Mouse (Mus musculus): ENCODE results near the gene Ripor2. TPM values are rescaled to one million over a fixed set of nuclear protein-coding genes. Genes with fewer than 3 reads are reported as not detected.

Ripor2 gene
- polyA plus RNA-seq, 1 experiment, result 46.4 TPM

- no peaks in the 10 kb centered on the region for H3K27me3 ChIP-seq (ENCODE audit: control insufficient read depth, insufficient read depth, low read length)
- 89% methylated on average over 8 of the region's 8 CpGs for WGBS
- H3K4me1 ChIP-seq (ENCODE audit: control insufficient read depth, insufficient read depth, insufficient read length), result no peaks in the 10 kb centered on the region; the same call in 1 of the 2 replicates
- DNase-seq (ENCODE audit: low read depth in 1 of 2, low spot score in 2 of 2), result no peak
- peaks cover 4% of the 10 kb centered on the region for H3K36me3 ChIP-seq (ENCODE audit: control insufficient read depth, insufficient read depth, low read length)
- H3K27ac ChIP-seq (ENCODE audit: insufficient read depth, low read length), result no peak overlapping the region
- no peak overlapping the region for H3K4me3 ChIP-seq (ENCODE audit: extremely low read depth, insufficient read depth, insufficient read length)
- TF ChIP-seq POLR2A (IDR thresholded peaks at IDR 0.05; ENCODE audit: low read depth, low read length) (no peak), CTCF (IDR thresholded peaks at IDR 0.05; ENCODE audit: extremely low read depth, insufficient read depth, insufficient read length, insufficient replicate concordance) (no peak)
Measured at GRCm38 (mm10) chr13:24580759-24581158, 1.2 kb upstream of the Ripor2 start.

GRCm38 (mm10) chr13:24584403-24584802 is 2.4 kb downstream of the Ripor2 start:
- no peak overlapping the region for H3K27ac ChIP-seq (ENCODE audit: insufficient read depth, low read length)
- TF ChIP-seq CTCF (IDR thresholded peaks at IDR 0.05; ENCODE audit: extremely low read depth, insufficient read depth, insufficient read length, insufficient replicate concordance), result no peak
- no peak for TF ChIP-seq POLR2A (IDR thresholded peaks at IDR 0.05; ENCODE audit: low read depth, low read length)
- peaks cover 2% of the 10 kb centered on the region; the same call in 1 of the 2 replicates for H3K4me1 ChIP-seq (ENCODE audit: control insufficient read depth, insufficient read depth, insufficient read length)
- WGBS, result 96% methylated on average over 5 of the region's 5 CpGs
- no peak overlapping the region for H3K4me3 ChIP-seq (ENCODE audit: extremely low read depth, insufficient read depth, insufficient read length)
- H3K27me3 ChIP-seq (ENCODE audit: control insufficient read depth, insufficient read depth, low read length), result no peaks in the 10 kb centered on the region
- peaks cover 4% of the 10 kb centered on the region for H3K36me3 ChIP-seq (ENCODE audit: control insufficient read depth, insufficient read depth, low read length)
- DNase-seq (ENCODE audit: low read depth in 1 of 2, low spot score in 2 of 2), result no peak

- WGBS, result 95% methylated on average over 6 of the region's 6 CpGs
- TF ChIP-seq POLR2A (IDR thresholded peaks at IDR 0.05; ENCODE audit: low read depth, low read length), result no peak
- TF ChIP-seq CTCF (IDR thresholded peaks at IDR 0.05; ENCODE audit: extremely low read depth, insufficient read depth, insufficient read length, insufficient replicate concordance), result no peak
- H3K27ac ChIP-seq (ENCODE audit: insufficient read depth, low read length), result no peak overlapping the region
- H3K36me3 ChIP-seq (ENCODE audit: control insufficient read depth, insufficient read depth, low read length), result peaks cover 4% of the 10 kb centered on the region
- no peak overlapping the region for H3K4me3 ChIP-seq (ENCODE audit: extremely low read depth, insufficient read depth, insufficient read length)
- no peak for DNase-seq (ENCODE audit: low read depth in 1 of 2, low spot score in 2 of 2)
- peaks cover 2% of the 10 kb centered on the region; the same call in 1 of the 2 replicates for H3K4me1 ChIP-seq (ENCODE audit: control insufficient read depth, insufficient read depth, insufficient read length)
- H3K27me3 ChIP-seq (ENCODE audit: control insufficient read depth, insufficient read depth, low read length), result no peaks in the 10 kb centered on the region
Measured at GRCm38 (mm10) chr13:24584841-24585240, 2.9 kb downstream of the Ripor2 start.

- no peak overlapping the region for H3K27ac ChIP-seq (ENCODE audit: insufficient read depth, low read length)
- H3K4me1 ChIP-seq (ENCODE audit: control insufficient read depth, insufficient read depth, insufficient read length), result peaks cover 2% of the 10 kb centered on the region; the same call in 1 of the 2 replicates
- H3K27me3 ChIP-seq (ENCODE audit: control insufficient read depth, insufficient read depth, low read length), result no peaks in the 10 kb centered on the region
- DNase-seq (ENCODE audit: low read depth in 1 of 2, low spot score in 2 of 2), result no peak
- WGBS, result 93% methylated on average over 9 of the region's 9 CpGs
- H3K4me3 ChIP-seq (ENCODE audit: extremely low read depth, insufficient read depth, insufficient read length), result no peak overlapping the region
- no peak for TF ChIP-seq CTCF (IDR thresholded peaks at IDR 0.05; ENCODE audit: extremely low read depth, insufficient read depth, insufficient read length, insufficient replicate concordance)
- no peak for TF ChIP-seq POLR2A (IDR thresholded peaks at IDR 0.05; ENCODE audit: low read depth, low read length)
- peaks cover 4% of the 10 kb centered on the region for H3K36me3 ChIP-seq (ENCODE audit: control insufficient read depth, insufficient read depth, low read length)
Measured at GRCm38 (mm10) chr13:24585369-24585768, 3.4 kb downstream of the Ripor2 start.

GRCm38 (mm10) chr13:24587192-24587895 is 5.4 kb downstream of the Ripor2 start:
- no peak for TF ChIP-seq CTCF (IDR thresholded peaks at IDR 0.05; ENCODE audit: extremely low read depth, insufficient read depth, insufficient read length, insufficient replicate concordance)
- TF ChIP-seq POLR2A (IDR thresholded peaks at IDR 0.05; ENCODE audit: low read depth, low read length), result no peak
- no peak overlapping the region for H3K4me3 ChIP-seq (ENCODE audit: extremely low read depth, insufficient read depth, insufficient read length)
- DNase-seq (ENCODE audit: low read depth in 1 of 2, low spot score in 2 of 2), result no peak
- H3K4me1 ChIP-seq (ENCODE audit: control insufficient read depth, insufficient read depth, insufficient read length), result peaks cover 2% of the 10 kb centered on the region; the same call in 1 of the 2 replicates
- H3K27ac ChIP-seq (ENCODE audit: insufficient read depth, low read length), result no peak overlapping the region
- H3K27me3 ChIP-seq (ENCODE audit: control insufficient read depth, insufficient read depth, low read length), result no peaks in the 10 kb centered on the region
- H3K36me3 ChIP-seq (ENCODE audit: control insufficient read depth, insufficient read depth, low read length), result no peaks in the 10 kb centered on the region
- 88% methylated on average over 12 of the region's 12 CpGs for WGBS

GRCm38 (mm10) chr13:24588603-24589002 is 6.6 kb downstream of the Ripor2 start:
- Histone ChIP-seq H3K4me1 (ENCODE audit: control insufficient read depth, insufficient read depth, insufficient read length) (peaks cover 2% of the 10 kb centered on the region; the same call in 1 of the 2 replicates), H3K36me3 (ENCODE audit: control insufficient read depth, insufficient read depth, low read length) (no peaks in the 10 kb centered on the region), H3K27ac (ENCODE audit: insufficient read depth, low read length) (no peak overlapping the region), H3K4me3 (ENCODE audit: extremely low read depth, insufficient read depth, insufficient read length) (no peak overlapping the region), H3K27me3 (ENCODE audit: control insufficient read depth, insufficient read depth, low read length) (no peaks in the 10 kb centered on the region)
- no peak for DNase-seq (ENCODE audit: low read depth in 1 of 2, low spot score in 2 of 2)
- no peak for TF ChIP-seq CTCF (IDR thresholded peaks at IDR 0.05; ENCODE audit: extremely low read depth, insufficient read depth, insufficient read length, insufficient replicate concordance)
- TF ChIP-seq POLR2A (IDR thresholded peaks at IDR 0.05; ENCODE audit: low read depth, low read length), result no peak
- WGBS, result 93% methylated on average over 3 of the region's 3 CpGs

GRCm38 (mm10) chr13:24591737-24592136 is 9.7 kb downstream of the Ripor2 start:
- Histone ChIP-seq H3K36me3 (ENCODE audit: control insufficient read depth, insufficient read depth, low read length) (no peaks in the 10 kb centered on the region), H3K4me3 (ENCODE audit: extremely low read depth, insufficient read depth, insufficient read length) (no peak overlapping the region), H3K27me3 (ENCODE audit: control insufficient read depth, insufficient read depth, low read length) (no peaks in the 10 kb centered on the region), H3K27ac (ENCODE audit: insufficient read depth, low read length) (no peak overlapping the region), H3K4me1 (ENCODE audit: control insufficient read depth, insufficient read depth, insufficient read length) (peaks cover 2% of the 10 kb centered on the region; the same call in 1 of the 2 replicates)
- TF ChIP-seq POLR2A (IDR thresholded peaks at IDR 0.05; ENCODE audit: low read depth, low read length), result no peak
- TF ChIP-seq CTCF (IDR thresholded peaks at IDR 0.05; ENCODE audit: extremely low read depth, insufficient read depth, insufficient read length, insufficient replicate concordance), result no peak
- 90% methylated on average over 6 of the region's 6 CpGs for WGBS
- DNase-seq (ENCODE audit: low read depth in 1 of 2, low spot score in 2 of 2), result no peak

Data from spleen, adult 2 months (tissue).